Mouse (Mus musculus): ENCODE measurements around the gene Pitpnm3. TPM values are rescaled to one million over a fixed set of nuclear protein-coding genes. Genes with fewer than 3 reads are reported as not detected.

Gene Pitpnm3
- total and polyA plus RNA-seq, 2 experiments: 0.06 to 0.18 TPM

- Histone ChIP-seq H3K27me3 (ENCODE audit: control insufficient read depth, insufficient read depth, low read length) (no peaks in the 10 kb centered on the region), H3K4me3 (ENCODE audit: insufficient read depth, low read depth, low read length) (no peak overlapping the region), H3K27ac (replicated peaks; ENCODE audit: insufficient read depth, low read depth, low read length) (no peak overlapping the region), H3K9ac (ENCODE audit: low read depth, low read length) (no peak overlapping the region), H3K36me3 (ENCODE audit: control insufficient read depth, insufficient read depth, low read length) (no peaks in the 10 kb centered on the region), H3K79me2 (ENCODE audit: control insufficient read depth, insufficient read depth, low read length) (no peaks in the 10 kb centered on the region), H3K4me1 (ENCODE audit: control insufficient read depth, insufficient read depth, low read length) (no peaks in the 10 kb centered on the region)
- TF ChIP-seq CTCF (IDR thresholded peaks at IDR 0.05; ENCODE audit: low read depth, low read length): no peak
- TF ChIP-seq POLR2A (IDR thresholded peaks at IDR 0.05; ENCODE audit: extremely low read depth, insufficient read depth, low read length): no peak
- DNase-seq (ENCODE audit: extremely low read depth, low read depth, low spot score): no peak
- whole genome bisulfite sequencing: 72% methylated on average over 13 of the region's 13 CpGs
Measured at GRCm38 (mm10) chr11:72074230-72074629, 61.3 kb downstream of the Pitpnm3 start.

- H3K4me1 ChIP-seq (ENCODE audit: control insufficient read depth, insufficient read depth, low read length): no peaks in the 10 kb centered on the region
- no peaks in the 10 kb centered on the region for H3K36me3 ChIP-seq (ENCODE audit: control insufficient read depth, insufficient read depth, low read length)
- H3K79me2 ChIP-seq (ENCODE audit: control insufficient read depth, insufficient read depth, low read length): no peaks in the 10 kb centered on the region
- no peak for DNase-seq (ENCODE audit: extremely low read depth, low read depth, low spot score)
- no peaks in the 10 kb centered on the region for H3K27me3 ChIP-seq (ENCODE audit: control insufficient read depth, insufficient read depth, low read length)
- no peak overlapping the region for H3K27ac ChIP-seq (replicated peaks; ENCODE audit: insufficient read depth, low read depth, low read length)
- H3K4me3 ChIP-seq (ENCODE audit: insufficient read depth, low read depth, low read length): no peak overlapping the region
- TF ChIP-seq CTCF (IDR thresholded peaks at IDR 0.05; ENCODE audit: low read depth, low read length): no peak
- TF ChIP-seq POLR2A (IDR thresholded peaks at IDR 0.05; ENCODE audit: extremely low read depth, insufficient read depth, low read length): no peak
- WGBS: 76% methylated on average over 6 of the region's 6 CpGs
- no peak overlapping the region for H3K9ac ChIP-seq (ENCODE audit: low read depth, low read length)
Measured at GRCm38 (mm10) chr11:72072331-72072905, 63.2 kb downstream of the Pitpnm3 start.

GRCm38 (mm10) chr11:72070733-72071132 lies 64.8 kb downstream of the Pitpnm3 start:
- no peak for DNase-seq (ENCODE audit: extremely low read depth, low read depth, low spot score)
- H3K36me3 ChIP-seq (ENCODE audit: control insufficient read depth, insufficient read depth, low read length): no peaks in the 10 kb centered on the region
- no peak overlapping the region for H3K27ac ChIP-seq (replicated peaks; ENCODE audit: insufficient read depth, low read depth, low read length)
- H3K79me2 ChIP-seq (ENCODE audit: control insufficient read depth, insufficient read depth, low read length): no peaks in the 10 kb centered on the region
- H3K4me3 ChIP-seq (ENCODE audit: insufficient read depth, low read depth, low read length): no peak overlapping the region
- H3K9ac ChIP-seq (ENCODE audit: low read depth, low read length): no peak overlapping the region
- no peaks in the 10 kb centered on the region for H3K27me3 ChIP-seq (ENCODE audit: control insufficient read depth, insufficient read depth, low read length)
- TF ChIP-seq POLR2A (IDR thresholded peaks at IDR 0.05; ENCODE audit: extremely low read depth, insufficient read depth, low read length): no peak
- no peak for TF ChIP-seq CTCF (IDR thresholded peaks at IDR 0.05; ENCODE audit: low read depth, low read length)
- WGBS: 91% methylated on average over 9 of the region's 9 CpGs
- no peaks in the 10 kb centered on the region for H3K4me1 ChIP-seq (ENCODE audit: control insufficient read depth, insufficient read depth, low read length)

GRCm38 (mm10) chr11:72068026-72068425 lies 67.6 kb downstream of the Pitpnm3 start:
- H3K4me3 ChIP-seq (ENCODE audit: insufficient read depth, low read depth, low read length): no peak overlapping the region
- TF ChIP-seq CTCF (IDR thresholded peaks at IDR 0.05; ENCODE audit: low read depth, low read length) (no peak), POLR2A (IDR thresholded peaks at IDR 0.05; ENCODE audit: extremely low read depth, insufficient read depth, low read length) (no peak)
- H3K9ac ChIP-seq (ENCODE audit: low read depth, low read length): no peak overlapping the region
- H3K79me2 ChIP-seq (ENCODE audit: control insufficient read depth, insufficient read depth, low read length): no peaks in the 10 kb centered on the region
- WGBS: 86% methylated on average over 7 of the region's 7 CpGs
- H3K36me3 ChIP-seq (ENCODE audit: control insufficient read depth, insufficient read depth, low read length): no peaks in the 10 kb centered on the region
- no peak for DNase-seq (ENCODE audit: extremely low read depth, low read depth, low spot score)
- no peak overlapping the region for H3K27ac ChIP-seq (replicated peaks; ENCODE audit: insufficient read depth, low read depth, low read length)
- H3K4me1 ChIP-seq (ENCODE audit: control insufficient read depth, insufficient read depth, low read length): no peaks in the 10 kb centered on the region
- H3K27me3 ChIP-seq (ENCODE audit: control insufficient read depth, insufficient read depth, low read length): no peaks in the 10 kb centered on the region

GRCm38 (mm10) chr11:72067326-72067725 lies 68.3 kb downstream of the Pitpnm3 start:
- Histone ChIP-seq H3K4me1 (ENCODE audit: control insufficient read depth, insufficient read depth, low read length) (no peaks in the 10 kb centered on the region), H3K36me3 (ENCODE audit: control insufficient read depth, insufficient read depth, low read length) (no peaks in the 10 kb centered on the region), H3K27ac (replicated peaks; ENCODE audit: insufficient read depth, low read depth, low read length) (no peak overlapping the region), H3K4me3 (ENCODE audit: insufficient read depth, low read depth, low read length) (no peak overlapping the region), H3K9ac (ENCODE audit: low read depth, low read length) (no peak overlapping the region), H3K79me2 (ENCODE audit: control insufficient read depth, insufficient read depth, low read length) (no peaks in the 10 kb centered on the region), H3K27me3 (ENCODE audit: control insufficient read depth, insufficient read depth, low read length) (no peaks in the 10 kb centered on the region)
- 93% methylated on average over 5 of the region's 5 CpGs for WGBS
- no peak for TF ChIP-seq POLR2A (IDR thresholded peaks at IDR 0.05; ENCODE audit: extremely low read depth, insufficient read depth, low read length)
- TF ChIP-seq CTCF (IDR thresholded peaks at IDR 0.05; ENCODE audit: low read depth, low read length): no peak
- DNase-seq (ENCODE audit: extremely low read depth, low read depth, low spot score): no peak

- TF ChIP-seq POLR2A (IDR thresholded peaks at IDR 0.05; ENCODE audit: extremely low read depth, insufficient read depth, low read length) (no peak), CTCF (IDR thresholded peaks at IDR 0.05; ENCODE audit: low read depth, low read length) (peak; percentile 53; the same call in 1 of the 2 replicates)
- WGBS: 46% methylated on average over 6 of the region's 6 CpGs
- Histone ChIP-seq H3K4me3 (ENCODE audit: insufficient read depth, low read depth, low read length) (no peak overlapping the region), H3K4me1 (ENCODE audit: control insufficient read depth, insufficient read depth, low read length) (no peaks in the 10 kb centered on the region), H3K27ac (replicated peaks; ENCODE audit: insufficient read depth, low read depth, low read length) (no peak overlapping the region), H3K36me3 (ENCODE audit: control insufficient read depth, insufficient read depth, low read length) (no peaks in the 10 kb centered on the region), H3K9ac (ENCODE audit: low read depth, low read length) (no peak overlapping the region), H3K27me3 (ENCODE audit: control insufficient read depth, insufficient read depth, low read length) (no peaks in the 10 kb centered on the region), H3K79me2 (ENCODE audit: control insufficient read depth, insufficient read depth, low read length) (no peaks in the 10 kb centered on the region)
- peak; percentile 8 for DNase-seq (ENCODE audit: extremely low read depth, low read depth, low spot score)
Measured at GRCm38 (mm10) chr11:72066330-72066729, 69.2 kb downstream of the Pitpnm3 start.
